Mouse (Mus musculus) liver, postnatal 0 days (tissue): ENCODE results near the gene Pklr.

Experiments
- CTCF ChIP-seq: sonication (generic); IDR thresholded peaks from 2 replicates; pipeline ENCODE4 v1.5.1; 2016; ENCODE audit warnings: antibody characterized with exemption, low read depth
- EP300 ChIP-seq: IDR thresholded peaks from 2 replicates; pipeline ENCODE4 v1.6.1; 2016; ENCODE audit warnings: antibody characterized with exemption, low read depth, mild to moderate bottlenecking

DNA sequence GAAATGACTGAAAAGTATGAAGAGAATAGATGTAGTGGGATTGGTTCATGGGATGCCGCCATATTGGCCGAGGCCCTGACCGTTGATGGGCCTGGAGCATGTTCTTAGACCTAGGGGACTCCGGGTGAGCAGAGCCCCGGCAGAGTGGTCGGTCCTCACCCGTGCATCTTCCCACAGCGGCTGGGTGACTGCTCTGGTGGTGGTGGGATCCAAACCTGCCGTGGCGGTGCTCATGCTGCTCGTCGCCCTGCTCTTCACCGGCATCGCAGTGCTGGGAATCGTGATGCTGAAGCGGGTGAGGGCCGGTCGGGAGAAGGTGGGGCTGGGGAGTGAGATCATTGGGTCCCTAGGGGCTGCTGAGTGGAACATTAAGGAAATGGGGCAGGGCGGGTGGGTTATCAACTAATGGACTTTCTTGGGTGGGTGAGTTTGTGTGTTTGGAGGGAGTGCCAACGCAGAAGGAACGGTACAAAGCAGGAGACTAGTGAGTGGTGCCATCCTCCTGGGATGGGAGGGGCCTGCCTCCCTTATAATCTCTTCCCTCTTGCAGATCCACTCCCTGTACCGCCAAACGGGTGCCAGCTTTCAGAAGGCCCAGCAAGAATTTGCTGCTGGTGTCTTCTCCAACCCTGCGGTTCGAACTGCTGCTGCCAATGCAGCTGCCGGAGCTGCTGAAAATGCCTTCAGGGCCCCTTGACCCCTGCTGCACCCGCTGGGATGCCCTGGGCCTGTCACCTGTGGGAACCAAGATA, 46.0 kb downstream of the Pklr start:
- TF ChIP-seq CTCF (no peak), EP300 (no peak)
